Mouse (Mus musculus): ENCODE data around the gene Cmss1. TPM values are rescaled to one million over a fixed set of nuclear protein-coding genes. Genes with fewer than 3 reads are reported as not detected.

The Cmss1 gene
- total RNA-seq, 4 experiments from 2014 or later = 16.6 to 25.6 (median 17.6) TPM

GRCm38 (mm10) chr16:57471071-57471470, 135.6 kb downstream of the Cmss1 start:
- DNase-seq = no peak

GRCm38 (mm10) chr16:57470286-57470830, 136.3 kb downstream of the Cmss1 start:
- DNase-seq = no peak

DNA sequence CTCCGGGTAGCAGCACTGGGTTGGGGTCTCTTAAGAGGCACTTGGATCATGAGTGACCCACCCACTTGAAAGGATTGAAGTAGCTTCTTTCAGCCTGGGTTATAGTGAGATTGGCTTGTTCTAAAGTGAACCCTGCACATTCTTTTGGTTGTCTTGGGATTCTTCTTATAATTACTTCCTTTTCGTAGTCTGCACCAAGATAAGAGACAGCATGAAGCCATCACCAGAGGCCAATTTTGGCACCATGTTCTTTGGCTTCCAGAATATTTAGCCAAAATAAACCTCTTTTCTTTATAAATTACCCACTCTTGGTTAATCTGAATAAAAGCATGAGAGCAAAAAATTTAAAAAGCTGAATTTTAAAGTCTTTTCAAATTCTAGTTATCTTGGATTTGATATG, 136.8 kb downstream of the Cmss1 start:
- DNase-seq = no peak

DNA sequence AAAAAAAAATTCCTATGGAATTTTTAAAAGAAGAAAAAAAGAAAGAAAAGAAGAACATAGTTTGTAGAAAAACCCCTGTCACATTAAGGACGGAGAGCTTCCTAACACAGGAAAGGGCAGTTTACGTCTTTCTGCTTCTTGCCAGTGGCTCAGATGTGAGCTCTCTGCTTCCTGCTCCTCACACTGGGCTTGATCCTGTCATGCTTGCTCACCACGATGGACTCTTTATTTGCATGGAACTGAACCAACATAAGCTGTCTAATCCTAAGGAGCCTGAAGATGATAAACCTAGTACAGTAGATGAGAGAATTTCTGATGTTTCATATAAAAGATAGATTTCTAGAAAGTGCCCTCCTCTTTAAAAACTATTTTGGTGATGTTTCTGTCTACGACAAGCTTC, 137.4 kb downstream of the Cmss1 start:
- DNase-seq = no peak

- no peak for DNase-seq
These were observed 141.2 kb downstream of the Cmss1 start for GRCm38 (mm10) chr16:57465386-57465913.

- DNase-seq = no peak
These were observed 150.7 kb downstream of the Cmss1 start for GRCm38 (mm10) chr16:57456003-57456402.

DNA sequence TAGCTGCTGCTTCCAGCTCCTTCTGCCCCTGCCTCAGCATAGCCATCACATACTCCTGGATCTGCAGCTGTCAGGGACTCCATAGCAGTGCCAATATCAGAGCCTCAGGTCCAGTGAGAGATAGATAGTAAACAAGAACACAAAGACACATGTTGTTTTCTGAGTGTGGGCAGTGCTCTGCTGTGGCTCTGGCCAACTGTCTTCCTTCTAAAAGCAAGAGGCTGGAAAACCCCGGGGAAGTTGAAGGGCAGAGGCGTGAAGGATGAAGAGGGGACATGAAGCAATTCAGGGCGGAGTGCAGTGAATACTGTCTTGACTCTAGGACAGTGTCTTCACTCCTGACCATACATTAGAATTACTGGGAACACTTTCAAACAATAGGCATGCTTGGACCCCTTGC, 151.1 kb downstream of the Cmss1 start:
- DNase-seq = no peak

- DNase-seq = no peak
These were observed 152.4 kb downstream of the Cmss1 start for GRCm38 (mm10) chr16:57454106-57454763.

- peak; percentile 40 for DNase-seq
These were observed 153.7 kb downstream of the Cmss1 start for GRCm38 (mm10) chr16:57453009-57453408.

DNA sequence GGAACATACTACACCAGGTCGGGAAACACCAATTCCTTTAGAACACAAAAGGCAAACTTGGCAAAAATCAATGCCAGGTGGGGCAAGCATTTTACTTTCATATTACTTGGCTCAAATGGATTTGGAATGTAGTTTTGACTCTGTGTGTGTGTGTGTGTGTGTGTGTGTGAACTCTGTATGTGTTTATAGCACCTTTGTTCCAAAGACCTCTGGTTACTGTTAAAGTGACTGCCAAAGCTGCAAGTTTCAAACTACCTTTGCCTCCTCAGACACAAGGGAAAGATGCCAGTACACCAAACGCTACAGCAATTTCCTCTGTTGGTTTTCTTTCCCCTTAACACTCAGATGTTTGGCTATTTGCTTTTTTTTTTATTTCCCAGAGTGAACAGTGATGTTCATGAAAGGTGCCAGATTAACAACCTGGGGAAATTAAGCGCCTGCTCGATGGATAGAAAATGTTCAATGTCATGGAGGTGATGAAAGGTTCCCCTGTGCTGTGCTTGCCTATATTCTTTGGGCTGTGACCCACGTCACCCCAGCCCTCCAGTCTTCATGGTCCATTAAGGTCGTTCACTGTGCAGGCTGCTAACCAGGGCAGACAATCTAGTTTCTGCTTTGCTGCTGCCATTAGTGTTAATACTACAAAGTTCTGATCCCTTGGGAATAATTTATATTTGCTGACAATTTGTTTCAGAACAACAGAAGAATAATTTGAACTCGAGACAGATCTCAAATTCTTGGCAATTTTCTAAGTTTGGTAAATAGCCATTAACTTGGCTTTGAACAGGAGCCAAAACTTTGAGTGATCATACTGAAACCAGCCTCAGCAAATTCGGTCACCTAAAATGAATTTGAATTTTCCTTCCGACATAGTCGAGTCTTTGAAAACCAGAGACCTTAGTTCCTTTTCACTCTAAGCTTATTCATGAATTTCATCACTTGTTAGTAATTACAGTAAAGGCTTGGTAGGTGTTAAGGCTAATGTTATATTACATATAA, 161.3 kb downstream of the Cmss1 start:
- no peak for DNase-seq

DNA sequence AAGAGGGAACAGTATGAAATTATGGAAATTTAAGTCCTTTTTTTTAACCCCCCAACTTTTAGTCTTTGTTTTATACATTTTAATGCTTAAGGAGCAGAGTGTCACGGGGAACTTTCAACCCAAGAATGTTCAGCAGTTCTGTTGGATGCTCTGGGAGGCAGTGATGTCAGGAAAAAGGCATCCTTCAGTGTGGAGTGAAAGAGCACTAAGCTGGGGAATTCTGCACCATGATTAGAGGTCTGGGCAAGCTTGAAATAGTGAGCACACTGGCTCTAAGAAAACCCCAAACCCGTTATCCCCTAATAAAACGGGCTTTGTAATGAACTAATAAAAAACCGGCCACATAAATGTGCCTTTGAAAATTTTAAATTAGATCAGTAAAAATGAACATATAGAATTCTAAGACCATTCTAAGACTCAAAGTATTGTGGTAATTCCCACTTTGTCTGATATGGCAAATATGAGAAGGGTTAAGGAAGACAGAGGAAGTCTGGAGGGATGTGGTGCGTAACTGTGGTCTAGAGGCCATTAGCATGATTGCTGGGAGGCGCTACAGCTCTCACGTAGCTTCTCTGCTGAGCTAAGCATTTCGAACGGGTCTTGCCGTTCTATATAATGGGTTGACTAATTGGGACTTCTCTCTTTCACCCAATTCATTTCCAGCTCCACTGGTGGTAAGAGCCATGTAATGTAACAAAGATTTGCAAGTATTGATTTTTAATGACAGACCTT, 165.8 kb downstream of the Cmss1 start:
- no peak for DNase-seq

- no peak for DNase-seq
These were observed 167.5 kb downstream of the Cmss1 start for GRCm38 (mm10) chr16:57439206-57439605.

- DNase-seq = no peak
These were observed 168.4 kb downstream of the Cmss1 start for GRCm38 (mm10) chr16:57438288-57438685.

DNA sequence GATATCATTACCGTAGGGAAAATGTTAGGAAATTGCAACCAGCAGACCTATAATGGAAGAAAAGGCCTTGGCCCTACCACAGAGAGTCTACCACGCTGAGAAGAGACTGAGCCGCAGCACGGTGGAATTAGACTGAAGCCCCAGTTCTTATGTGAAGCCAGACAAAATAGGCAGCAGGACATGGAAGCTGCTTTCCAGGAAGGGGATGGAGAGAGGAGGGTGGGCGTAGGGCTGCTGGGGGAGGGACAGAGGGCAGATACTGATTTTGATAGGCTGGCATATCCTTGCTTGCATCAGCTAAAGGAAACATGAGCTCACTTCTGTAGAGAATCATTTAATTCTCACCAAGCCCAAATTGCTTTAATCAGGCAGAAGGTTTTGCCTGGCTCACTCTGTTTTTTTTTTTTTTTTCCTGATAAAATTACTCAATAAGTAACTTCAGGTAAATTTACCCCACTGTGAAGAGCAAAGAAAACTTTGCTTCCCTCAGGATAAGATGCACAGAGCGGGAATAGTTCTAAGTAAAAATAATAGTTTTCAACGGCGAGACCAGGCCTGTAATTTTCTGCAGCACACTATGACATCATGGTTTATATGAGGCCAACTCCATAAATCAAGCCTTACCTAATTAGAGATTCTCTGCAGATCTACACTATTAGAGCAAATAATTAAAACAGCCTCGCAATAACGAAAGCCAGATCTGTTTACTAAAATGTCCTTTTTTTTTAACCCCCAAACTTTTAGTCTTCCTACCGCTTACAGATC, 169.0 kb downstream of the Cmss1 start:
- DNase-seq = no peak

DNA sequence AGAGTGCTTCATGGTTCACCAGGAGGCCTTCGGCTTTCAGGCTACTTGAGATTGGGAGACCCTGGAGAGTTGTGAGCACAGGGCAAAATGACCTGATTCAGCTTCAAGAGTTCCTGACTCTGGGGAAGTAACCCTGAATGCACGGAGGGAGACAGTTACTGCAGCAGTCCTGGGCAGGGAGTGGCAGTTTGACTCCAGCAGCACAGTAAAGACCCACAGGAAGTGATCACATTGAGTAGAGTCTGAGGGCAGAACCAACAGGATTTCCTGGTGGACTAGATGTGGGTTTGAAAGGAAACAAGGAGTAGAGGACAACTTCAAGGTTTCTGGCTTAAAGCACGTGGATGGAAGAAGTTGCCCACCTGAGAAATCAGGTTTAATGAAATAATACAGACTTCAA, 172.0 kb downstream of the Cmss1 start:
- DNase-seq = no peak

- DNase-seq = no peak
These were observed 173.0 kb downstream of the Cmss1 start for GRCm38 (mm10) chr16:57433671-57434070.

- no peak for DNase-seq
These were observed 173.5 kb downstream of the Cmss1 start for GRCm38 (mm10) chr16:57433173-57433572.

DNA sequence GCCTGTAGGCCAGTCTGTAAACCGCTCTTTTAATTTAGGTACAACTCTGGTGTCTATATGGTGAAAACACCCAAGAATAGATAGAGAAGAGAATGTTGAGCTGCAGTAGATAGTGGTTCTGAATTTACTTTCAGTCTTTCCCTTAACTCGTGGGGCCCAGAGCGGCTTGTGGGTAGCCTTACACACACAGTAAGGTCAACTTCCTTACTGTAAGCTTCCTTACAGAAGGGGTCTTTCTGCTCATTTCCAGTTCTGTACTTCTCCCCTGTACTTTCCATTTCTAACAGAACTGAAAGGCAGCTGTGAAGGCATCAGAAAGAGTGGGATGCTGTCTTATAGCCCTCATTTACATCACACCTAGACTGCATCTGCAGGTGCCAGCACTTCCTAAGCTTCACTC, 175.4 kb downstream of the Cmss1 start:
- no peak for DNase-seq

GRCm38 (mm10) chr16:57428977-57429376, 177.7 kb downstream of the Cmss1 start:
- no peak for DNase-seq

DNA sequence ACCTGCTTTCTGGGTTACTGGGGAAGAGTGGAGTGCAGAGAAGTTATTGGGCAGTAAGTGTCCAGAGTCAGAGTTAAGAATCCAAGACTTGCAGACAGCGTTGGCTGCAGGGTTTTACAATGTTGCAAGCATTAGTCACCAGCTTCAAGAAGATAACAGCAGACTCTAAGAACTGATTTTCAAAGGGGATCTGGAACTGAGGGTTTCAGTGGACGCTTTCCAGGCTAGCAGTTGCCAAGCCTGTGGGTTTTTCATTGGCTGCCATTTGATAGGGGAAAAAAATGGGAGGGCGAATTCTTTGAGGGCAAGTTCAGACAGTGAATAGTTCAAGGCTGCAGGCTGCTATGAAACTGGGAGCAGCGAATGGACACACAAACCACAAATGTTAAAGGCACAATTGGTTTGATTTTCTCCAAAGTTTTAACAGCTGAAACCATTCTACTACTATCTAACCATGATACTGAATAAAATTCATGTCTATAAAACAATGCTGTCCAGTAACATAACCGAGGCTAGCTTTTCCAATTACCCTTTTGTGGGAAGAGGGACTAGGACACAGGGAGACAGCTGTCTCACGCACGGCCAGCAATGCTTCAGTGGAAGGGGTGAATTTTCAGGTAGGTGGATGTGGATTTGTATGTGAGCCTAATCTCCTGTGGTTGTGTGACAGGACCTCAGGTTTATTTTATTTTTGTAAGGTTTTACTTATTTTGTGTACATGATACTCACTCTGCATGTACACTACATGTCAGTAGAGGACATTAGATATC, 179.0 kb downstream of the Cmss1 start:
- peak; percentile 79 for DNase-seq

DNA sequence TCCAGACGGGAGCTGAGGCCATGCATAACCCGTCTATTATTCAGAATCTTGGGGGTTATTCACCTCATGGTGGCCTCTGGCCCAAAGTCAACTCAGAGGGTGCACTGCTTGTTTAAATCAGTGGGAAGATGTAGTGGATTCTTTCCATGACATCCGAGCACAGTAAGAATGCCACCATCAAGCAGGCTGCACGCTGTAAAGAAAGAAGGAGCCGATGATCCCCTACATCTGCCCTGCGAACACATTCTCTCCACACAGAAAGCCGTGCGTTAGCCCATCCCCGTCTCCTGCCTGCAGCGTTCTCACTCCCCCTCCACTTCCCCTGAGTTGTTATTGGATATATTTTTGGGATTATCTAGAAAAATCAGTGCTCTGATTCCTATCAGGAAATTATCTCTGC, 180.0 kb downstream of the Cmss1 start:
- DNase-seq = no peak

Measured in adrenal gland, adult 8-10 months (tissue).